Mouse (Mus musculus): ENCODE measurements around the gene a.
A peak's percentile ranks its signal among the peaks of the same experiment; 100 is the strongest.
"Not testable (repeated sequence)": the region's sequence is repeated elsewhere in the genome, so short reads cannot be mapped to it uniquely, and the experiment has no call there.

The a gene

DNA sequence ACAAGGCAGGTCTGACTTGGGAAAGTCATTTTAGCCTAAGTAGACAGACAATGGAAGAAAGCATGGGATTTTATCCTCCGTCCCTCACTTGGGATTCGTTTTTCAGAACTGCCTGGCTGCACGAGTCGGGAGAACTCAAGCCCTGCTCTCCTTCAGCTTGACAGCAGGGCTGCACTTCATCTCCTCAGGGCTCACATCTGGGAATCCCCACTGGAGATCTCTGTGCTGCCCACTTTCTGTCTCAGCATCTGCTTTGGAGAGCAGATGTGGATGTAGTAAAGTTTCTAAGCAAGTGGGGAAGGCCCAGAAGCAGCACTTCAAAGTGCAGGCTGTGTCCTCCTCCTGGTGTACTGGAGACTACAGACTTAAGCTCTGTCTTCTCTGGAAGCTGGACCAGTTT, 130.9 kb downstream of the a start:
- not testable (repeated sequence) for DNase-seq (ENCODE audit: low spot score)

DNA sequence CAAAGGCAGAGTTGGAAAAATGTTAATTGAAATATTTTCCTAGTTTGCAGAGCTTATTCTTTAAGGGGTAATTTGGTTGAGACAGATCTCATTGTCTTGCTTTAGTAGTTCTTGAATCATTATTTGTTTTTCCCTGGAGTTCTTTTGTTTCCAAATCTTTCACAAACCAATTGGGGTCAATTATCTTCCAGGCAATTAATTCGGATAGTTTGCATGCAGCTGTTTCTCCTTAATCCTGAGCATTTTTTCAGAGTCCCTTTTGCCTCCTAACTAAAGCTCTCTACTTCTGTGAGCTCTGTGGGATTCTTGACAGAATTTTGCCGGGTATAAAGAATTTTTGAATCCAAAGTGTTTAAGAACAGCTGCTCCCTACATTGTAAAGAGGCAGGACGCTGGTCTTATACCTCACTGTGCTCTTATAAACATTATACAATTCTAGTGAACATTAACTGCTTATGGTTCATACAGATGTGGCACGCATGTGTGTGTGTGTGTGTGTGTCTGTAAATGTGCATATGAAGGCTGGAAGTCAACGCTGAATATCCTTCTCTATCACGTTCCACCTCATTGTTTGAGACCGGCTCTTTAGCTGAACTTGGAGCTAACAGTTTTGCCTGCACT, 134.3 kb downstream of the a start:
- no peak for DNase-seq (ENCODE audit: low spot score)

DNA sequence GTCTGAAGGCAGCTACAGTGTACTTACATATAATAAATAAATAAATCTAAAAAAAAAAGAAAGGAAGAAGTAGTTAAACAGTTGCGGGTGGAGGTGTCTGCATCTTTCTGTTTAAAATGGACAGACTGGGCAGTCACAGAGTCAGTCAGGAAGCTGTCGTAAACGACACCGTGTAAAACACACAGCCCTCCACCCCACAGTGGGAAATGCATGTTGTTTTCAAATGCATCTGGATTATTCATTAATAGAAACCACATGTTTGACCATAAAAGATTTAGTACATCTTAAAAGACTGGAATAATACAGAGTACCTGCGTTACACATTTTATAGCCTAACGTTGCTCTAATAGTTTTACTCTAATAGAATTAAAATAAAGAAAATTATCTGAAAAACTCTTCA, 135.6 kb downstream of the a start:
- no peak for DNase-seq (ENCODE audit: low spot score)

- DNase-seq (ENCODE audit: low spot score): peak; percentile 12
Measured at GRCm38 (mm10) chr2:154928298-154928697, 137.1 kb downstream of the a start.

DNA sequence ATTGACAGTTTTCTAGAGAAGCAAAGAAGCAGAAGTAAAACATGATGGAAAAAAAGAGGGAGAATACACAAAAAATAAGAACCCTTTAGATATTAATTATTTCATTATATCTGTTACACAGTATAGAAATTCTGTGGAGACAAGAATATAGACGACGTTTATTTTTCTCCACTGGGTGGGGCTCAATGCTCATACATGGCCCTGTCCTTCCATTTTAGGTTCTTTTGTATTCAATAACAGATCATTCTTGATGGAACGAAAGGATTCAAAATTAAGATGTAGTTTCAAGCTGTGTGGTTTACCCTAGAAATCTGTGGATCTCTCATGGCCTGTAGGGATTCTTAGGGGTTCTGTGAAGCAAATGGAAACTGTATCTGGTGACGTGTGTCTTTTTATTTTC, 142.7 kb downstream of the a start:
- DNase-seq (ENCODE audit: low spot score): no peak

GRCm38 (mm10) chr2:154936106-154936505, 144.9 kb downstream of the a start:
- no peak for DNase-seq (ENCODE audit: low spot score)

DNA sequence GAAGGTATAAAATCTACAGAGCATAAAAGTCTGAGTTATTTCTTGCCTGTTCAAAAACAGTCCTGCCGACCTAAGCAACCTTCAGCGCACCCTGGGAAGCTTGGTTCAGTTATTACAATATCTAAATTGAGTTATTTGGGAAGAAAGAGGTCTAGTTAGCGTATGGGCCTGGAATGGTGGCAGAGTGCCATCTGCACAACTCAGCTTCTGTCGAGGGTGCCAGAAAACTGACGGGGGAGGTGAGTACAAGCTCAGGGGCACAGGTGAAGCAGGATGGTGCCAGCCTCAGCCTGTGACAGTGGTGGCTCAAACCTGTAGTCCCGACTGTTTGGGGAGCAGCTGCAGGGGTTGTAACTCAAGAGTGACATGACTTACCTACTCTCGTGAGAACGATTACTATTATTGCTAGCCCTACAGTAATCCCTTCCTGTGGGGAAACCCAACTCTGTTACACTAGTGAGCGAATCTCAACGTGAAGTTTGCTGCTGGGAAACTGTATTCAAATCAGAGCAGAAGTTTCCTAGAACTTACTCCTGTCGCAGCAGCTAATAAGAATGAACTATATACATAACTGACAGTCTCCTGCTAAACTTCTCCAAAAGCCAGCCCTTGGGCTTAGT, 145.4 kb downstream of the a start:
- DNase-seq (ENCODE audit: low spot score): no peak

DNA sequence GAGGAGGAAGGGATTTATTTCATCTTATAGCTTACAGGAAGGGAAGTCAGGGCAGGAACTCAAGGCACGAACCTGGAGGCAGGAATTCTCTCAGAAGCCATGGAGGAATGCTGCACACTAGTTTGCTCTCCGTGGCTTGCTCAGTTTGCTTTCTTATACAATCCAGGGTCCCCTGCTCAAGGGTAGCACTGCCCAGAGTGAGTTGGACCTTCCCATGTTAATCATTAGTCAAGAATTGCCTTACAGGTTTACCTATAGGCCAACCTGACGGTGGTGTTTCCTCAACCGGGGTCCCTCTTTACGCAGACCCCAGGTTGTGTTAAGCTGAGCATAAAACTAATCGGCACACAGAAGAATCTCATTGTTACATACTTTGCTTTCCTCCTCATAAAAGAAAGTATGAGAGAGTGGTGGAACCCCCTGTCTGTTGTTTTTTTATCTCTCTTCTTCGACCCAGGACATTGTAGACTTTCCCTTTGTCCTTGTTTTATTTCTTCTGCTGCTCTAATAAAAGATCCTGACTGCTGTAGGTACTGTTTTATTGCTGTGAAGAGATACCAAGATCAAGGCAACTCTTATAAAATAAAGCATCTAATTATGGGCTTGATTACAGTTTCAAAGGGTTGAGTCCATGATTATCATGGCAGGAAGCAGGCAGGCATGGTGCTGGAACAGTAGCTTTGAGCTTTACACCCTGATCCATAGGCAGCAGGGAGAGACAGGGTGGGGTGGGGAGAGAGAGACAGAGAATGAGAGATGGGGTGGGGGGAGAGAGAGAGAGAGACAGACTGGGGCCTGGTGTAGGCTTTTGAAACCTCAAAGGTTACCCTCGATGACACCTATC, 146.6 kb downstream of the a start:
- DNase-seq (ENCODE audit: low spot score): no peak

GRCm38 (mm10) chr2:154941952-154942351, 150.8 kb downstream of the a start:
- DNase-seq (ENCODE audit: low spot score): no peak

DNA sequence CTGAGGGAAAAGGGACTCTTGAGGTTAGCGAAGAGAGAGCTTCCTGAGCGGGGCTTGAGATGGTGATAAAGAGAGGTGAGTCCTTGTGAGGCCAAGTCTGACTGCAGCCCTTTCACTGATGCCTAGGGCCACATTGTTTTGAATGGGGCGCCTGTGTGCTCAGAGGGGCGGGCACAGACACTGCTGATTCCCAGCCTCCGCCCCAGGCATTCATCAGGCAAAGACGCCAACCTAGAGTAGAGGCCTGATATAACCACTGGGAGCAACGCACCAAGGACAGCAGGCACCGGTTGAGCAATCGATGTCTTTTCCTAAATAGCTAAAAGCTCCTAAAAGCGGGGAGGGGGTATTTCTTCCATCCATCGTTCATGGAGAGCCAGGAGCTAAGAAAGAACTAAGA, 151.3 kb downstream of the a start:
- DNase-seq (ENCODE audit: low spot score): peak; percentile 23

DNA sequence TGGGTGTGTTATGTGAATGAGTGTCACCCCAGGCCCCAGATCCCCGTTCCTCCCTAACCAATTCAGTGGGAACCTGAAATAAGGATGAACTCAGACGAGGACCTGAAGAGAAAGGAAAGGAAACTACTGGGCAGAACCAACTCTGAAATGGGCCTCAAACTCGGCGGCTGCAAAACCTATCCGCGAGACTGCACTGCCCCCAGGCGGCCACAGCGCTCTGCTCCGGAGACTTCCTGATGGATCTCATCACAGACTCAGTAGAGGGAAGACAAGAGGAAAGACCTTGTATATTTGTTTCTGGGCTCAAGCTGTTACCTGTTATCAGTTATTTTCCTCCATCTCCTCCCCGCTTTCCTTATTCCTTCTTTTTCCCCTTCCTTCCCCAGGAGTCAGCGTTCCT, 151.9 kb downstream of the a start:
- DNase-seq (ENCODE audit: low spot score): peak; percentile 80

GRCm38 (mm10) chr2:154946921-154947320, 155.7 kb downstream of the a start:
- no peak for DNase-seq (ENCODE audit: low spot score)

DNA sequence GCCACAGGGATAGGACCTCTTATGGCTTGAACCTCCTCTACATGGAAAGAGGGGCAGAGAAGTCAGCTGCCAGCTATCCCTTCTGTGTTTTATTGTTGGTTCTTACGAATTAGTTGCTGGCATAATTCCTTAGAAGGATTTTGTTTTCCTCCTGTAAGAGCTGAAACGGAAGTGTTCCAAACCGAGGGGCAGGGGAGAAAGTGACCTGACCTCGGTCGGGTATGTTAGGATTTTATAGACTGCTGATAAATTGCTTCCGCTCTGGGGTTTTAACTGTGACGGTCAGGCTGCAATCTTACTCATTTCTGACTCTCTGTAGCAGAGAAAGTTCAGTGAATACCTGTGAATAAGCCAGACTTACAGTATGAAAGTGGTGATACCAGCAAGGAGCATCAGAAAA, 158.2 kb downstream of the a start:
- no peak for DNase-seq (ENCODE audit: low spot score)

DNA sequence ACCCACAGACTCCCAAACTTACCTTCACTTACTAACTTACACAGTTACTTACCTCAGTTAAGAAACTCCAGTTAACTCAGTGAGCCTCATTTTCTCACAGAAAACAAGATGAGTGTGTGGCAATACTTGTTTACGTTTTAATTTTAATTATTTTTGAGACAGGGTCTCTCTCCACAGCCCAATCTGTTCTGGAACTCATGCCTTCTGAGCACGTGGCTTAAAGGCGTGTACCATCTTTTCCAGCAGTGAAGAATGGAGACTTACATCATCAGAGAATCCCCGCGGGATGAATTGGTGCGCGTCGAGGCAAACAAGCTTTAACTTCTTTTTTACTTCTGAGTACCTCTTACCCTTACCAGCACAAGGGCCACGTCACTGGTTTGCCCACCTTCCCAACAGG, 158.7 kb downstream of the a start:
- no peak for DNase-seq (ENCODE audit: low spot score)

- no peak for DNase-seq (ENCODE audit: low spot score)
Measured at GRCm38 (mm10) chr2:154950601-154951000, 159.4 kb downstream of the a start.

DNA sequence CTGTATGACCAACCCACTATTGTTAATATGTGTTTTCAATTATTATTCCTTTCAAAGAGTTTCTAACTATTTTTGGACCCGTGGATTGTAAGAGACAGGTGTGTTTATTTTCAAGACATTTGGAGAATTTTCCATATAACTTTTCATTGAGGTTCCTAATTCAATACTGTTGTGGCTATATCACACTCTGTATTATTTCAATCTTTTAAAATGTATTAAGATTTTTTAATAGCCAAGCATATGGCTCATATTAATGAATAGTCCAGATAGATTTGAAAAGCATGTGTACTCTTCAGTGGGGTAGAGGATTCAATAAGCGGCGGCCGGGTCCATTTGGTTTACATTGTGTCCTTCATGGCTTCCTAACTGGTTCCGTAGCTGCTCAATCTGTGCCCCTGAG, 168.3 kb downstream of the a start:
- DNase-seq (ENCODE audit: low spot score): no peak

- DNase-seq (ENCODE audit: low spot score): no peak
Measured at GRCm38 (mm10) chr2:154959909-154960308, 168.7 kb downstream of the a start.

DNA sequence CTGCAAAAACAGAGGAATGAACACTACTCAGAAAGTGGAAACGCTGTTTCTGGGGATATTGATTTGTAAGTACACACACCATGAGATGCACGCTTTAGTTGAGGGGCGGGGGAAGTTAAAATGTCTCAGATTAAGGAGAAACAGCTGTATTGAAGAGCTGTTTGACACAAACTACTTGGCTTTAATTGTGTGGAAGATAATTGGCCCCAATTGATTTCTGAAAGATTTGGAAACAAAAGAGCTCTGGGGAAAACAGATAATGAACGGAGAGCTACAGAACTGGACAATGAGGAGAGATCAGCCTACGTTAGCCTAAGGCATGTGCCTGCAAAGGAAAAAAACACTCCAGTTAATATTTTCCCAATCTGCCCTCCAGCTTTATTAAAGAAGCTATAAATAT, 172.0 kb downstream of the a start:
- no peak for DNase-seq (ENCODE audit: low spot score)

DNA sequence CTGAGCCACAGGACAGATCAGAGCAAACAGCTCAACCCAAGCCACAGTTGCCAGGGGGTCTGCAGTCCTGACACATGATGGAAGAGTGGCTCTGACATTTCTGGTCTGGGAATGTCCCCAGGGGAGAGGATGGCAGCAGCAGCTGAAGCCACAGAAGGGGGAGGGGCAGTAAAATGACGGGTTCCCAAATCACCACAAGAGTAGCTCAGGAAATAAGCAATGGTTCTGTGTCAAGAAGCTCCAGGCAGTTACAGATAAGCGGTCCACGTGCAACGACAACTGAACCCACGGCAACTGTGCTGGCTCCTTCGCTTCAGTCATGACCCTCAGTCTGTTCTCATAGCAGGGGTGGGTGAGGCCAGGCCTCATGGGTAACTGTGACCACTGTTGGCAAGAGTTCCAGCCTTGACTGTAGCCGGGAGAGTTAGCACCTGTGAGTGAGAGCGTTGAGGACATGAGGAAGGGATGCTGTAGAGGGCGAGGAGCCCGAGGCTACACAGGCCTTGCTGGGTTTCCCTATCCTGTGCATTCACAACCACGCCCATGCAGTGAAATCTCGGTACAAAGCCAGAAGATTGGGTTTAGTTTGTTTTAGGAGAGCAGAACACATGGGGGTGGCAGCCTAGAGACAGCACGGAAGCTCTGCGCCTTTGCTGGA, 178.7 kb downstream of the a start:
- peak; percentile 14 for DNase-seq (ENCODE audit: low spot score)

- DNase-seq (ENCODE audit: low spot score): no peak
Measured at GRCm38 (mm10) chr2:154971919-154972692, 180.9 kb downstream of the a start.

GRCm38 (mm10) chr2:154972981-154973380, 181.8 kb downstream of the a start:
- DNase-seq (ENCODE audit: low spot score): peak; percentile 21

GRCm38 (mm10) chr2:154986609-154987008, 195.4 kb downstream of the a start:
- DNase-seq (ENCODE audit: low spot score): no peak

Measured in embryo, embryonic 10 days (tissue).